Mouse (Mus musculus): ENCODE results near the gene Ift46.

- TF ChIP-seq TAL1 (IDR thresholded peaks at IDR 0.05; ENCODE audit: low read length) (no peak), GATA1 (IDR thresholded peaks at IDR 0.05; ENCODE audit: low read length) (no peak)
Observed at GRCm38 (mm10) chr9:44807778-44808177, 40.1 kb downstream of the Ift46 start.

Measured in erythroblast, embryonic 14.5 days (primary cell).